Mouse (Mus musculus) R1 (cell line): ENCODE results near the gene Lgals4.

Source experiments
- DNase-seq: peaks from one replicate; pipeline ENCODE4 v3.0.0-alpha.2; 2018; ENCODE audit warnings: low read depth, low spot score

Gene Lgals4

GRCm38 (mm10) chr7:28833723-28834347, at the start of gene Lgals4:
Gene Lgals4, plus strand, starts transcription at chr7:28833854.
- no peak for DNase-seq

- no peak for DNase-seq
Measured at GRCm38 (mm10) chr7:28785161-28785560, 48.5 kb upstream of the Lgals4 start.

GRCm38 (mm10) chr7:28787884-28788283, 45.8 kb upstream of the Lgals4 start:
- DNase-seq: no peak

- no peak for DNase-seq
Measured at GRCm38 (mm10) chr7:28788307-28789195, 45.1 kb upstream of the Lgals4 start, which contains the start of gene Rinl. Gene Rinl, plus strand, starts transcription at chr7:28788969.

- no peak for DNase-seq
Measured at GRCm38 (mm10) chr7:28789235-28789634, 44.4 kb upstream of the Lgals4 start.

- peak; percentile 57 for DNase-seq
Measured at GRCm38 (mm10) chr7:28790066-28790806, 43.4 kb upstream of the Lgals4 start.

- DNase-seq: peak; percentile 84
Measured at GRCm38 (mm10) chr7:28791706-28792105, 41.9 kb upstream of the Lgals4 start.

GRCm38 (mm10) chr7:28792391-28793185, 41.1 kb upstream of the Lgals4 start:
- DNase-seq: peak; percentile 66

- peak; percentile 74 for DNase-seq
Measured at GRCm38 (mm10) chr7:28793834-28794233, 39.8 kb upstream of the Lgals4 start.

- DNase-seq: no peak
Measured at GRCm38 (mm10) chr7:28794496-28794895, 39.2 kb upstream of the Lgals4 start.

- DNase-seq: peak; percentile 82
Measured at GRCm38 (mm10) chr7:28795832-28796231, 37.8 kb upstream of the Lgals4 start.

GRCm38 (mm10) chr7:28796562-28796975, 37.1 kb upstream of the Lgals4 start:
- DNase-seq: peak; percentile 91

- no peak for DNase-seq
Measured at GRCm38 (mm10) chr7:28799994-28800393, 33.7 kb upstream of the Lgals4 start.

- DNase-seq: peak; percentile 62
Measured at GRCm38 (mm10) chr7:28801451-28801850, 32.2 kb upstream of the Lgals4 start.

GRCm38 (mm10) chr7:28801901-28802670, 31.6 kb upstream of the Lgals4 start:
- DNase-seq: peak; percentile 86

GRCm38 (mm10) chr7:28802846-28803588, 30.6 kb upstream of the Lgals4 start:
- DNase-seq: peak; percentile 96

GRCm38 (mm10) chr7:28803756-28804155, 29.9 kb upstream of the Lgals4 start:
- DNase-seq: no peak

- DNase-seq: peak; percentile 67
Measured at GRCm38 (mm10) chr7:28806869-28807268, 26.8 kb upstream of the Lgals4 start.

- DNase-seq: no peak
Measured at GRCm38 (mm10) chr7:28807641-28808220, 25.9 kb upstream of the Lgals4 start.
